Mouse (Mus musculus) stomach, embryonic 15.5 days (tissue): Measurements from ENCODE around the gene Nptn. TPM values are rescaled to one million over a fixed set of nuclear protein-coding genes. Genes with fewer than 3 reads are reported as not detected.

Source experiments
- ATAC-seq: fragments of 200-750 bp; cut with Nextera tagmentation; 2 replicates; pipeline ENCODE4 v1.8.0; 2017; ENCODE audit warnings: low read depth, moderate number of reproducible peaks, moderate TSS enrichment; ENCODE audit not compliant: insufficient read depth, low FRiP score
- H3K27ac ChIP-seq: fragments of 300-500 bp; sonication (generic); 2 replicates; pipeline ENCODE4 v1.5.1; 2015; ENCODE audit warnings: mild to moderate bottlenecking, inconsistent platforms
- H3K27me3 ChIP-seq: fragments of 300-500 bp; sonication (generic); replicated peaks from 2 replicates; pipeline ENCODE4 v1.6.1; 2015; ENCODE audit warnings: inconsistent platforms
- H3K36me3 ChIP-seq: fragments of 300-500 bp; sonication (generic); 2 replicates; pipeline ENCODE4 v1.6.1; 2015; ENCODE audit warnings: inconsistent platforms
- H3K4me1 ChIP-seq: fragments of 300-500 bp; sonication (generic); 2 replicates; pipeline ENCODE4 v1.6.1; 2015; ENCODE audit warnings: inconsistent platforms
- H3K4me2 ChIP-seq: fragments of 300-500 bp; sonication (generic); 2 replicates; pipeline ENCODE4 v1.6.1; 2015; ENCODE audit warnings: mild to moderate bottlenecking, inconsistent platforms
- H3K4me3 ChIP-seq: fragments of 300-500 bp; sonication (generic); replicated peaks from 2 replicates; pipeline ENCODE4 v1.5.1; 2015; ENCODE audit warnings: inconsistent platforms
- H3K9ac ChIP-seq: fragments of 300-500 bp; sonication (generic); 2 replicates; pipeline ENCODE4 v1.6.1; 2015; ENCODE audit warnings: inconsistent platforms
- H3K9me3 ChIP-seq: fragments of 300-500 bp; sonication (generic); 2 replicates; pipeline ENCODE4 v1.6.1; 2016; ENCODE audit warnings: inconsistent platforms
- WGBS: fragments of 180-500 bp; shearing (Covaris S2); methylation state at CpG from one replicate; pipeline ENCODE4 v1.1.7; 2015; 5-methylcytosine and 5-hydroxymethylcytosine counted together
- polyA plus RNA-seq: library from polyadenylated mRNA; unstranded; fragments of >200 nt; fragmentation: Nextera tagmentation; extraction: Ambion mirVana; gene quantifications from 2 replicates; pipeline ENCODE4 v1.2.1, GENCODE M21; 2015

The Nptn gene
- polyA plus RNA-seq, 1 experiment from 2014 or later: 134 TPM

GRCm38 (mm10) chr9:58659989-58660388, 77.9 kb downstream of the Nptn start:
- 71% methylated on average over 9 of the region's 9 CpGs for WGBS
- ATAC-seq: no peak

GRCm38 (mm10) chr9:58660673-58661072, 78.6 kb downstream of the Nptn start:
- H3K4me1 ChIP-seq: no peaks in the 10 kb centered on the region; the same call in 1 of the 2 replicates
- no peak for ATAC-seq
- no peak overlapping the region for H3K27ac ChIP-seq
- H3K4me2 ChIP-seq: no peak overlapping the region
- H3K36me3 ChIP-seq: peaks cover 8% of the 10 kb centered on the region; the same call in 1 of the 2 replicates
- H3K4me3 ChIP-seq: no peak overlapping the region
- H3K27me3 ChIP-seq: no peaks in the 10 kb centered on the region
- no peak overlapping the region for H3K9ac ChIP-seq
- H3K9me3 ChIP-seq: no peaks in the 10 kb centered on the region
- WGBS: 69% methylated on average over 3 of the region's 3 CpGs

More at GRCm38 (mm10) chr9:58659989-58660388, 77.9 kb downstream of the Nptn start:
- Histone ChIP-seq H3K27ac (0 out of 2 replicates have a peak overlapping the region, but pooled peaks have one; percentile 16), H3K4me3 (no peak overlapping the region), H3K9me3 (no peaks in the 10 kb centered on the region), H3K36me3 (peaks cover 8% of the 10 kb centered on the region; the same call in 1 of the 2 replicates), H3K9ac (no peak overlapping the region), H3K4me2 (no peak overlapping the region), H3K4me1 (no peaks in the 10 kb centered on the region; the same call in 1 of the 2 replicates), H3K27me3 (no peaks in the 10 kb centered on the region)

GRCm38 (mm10) chr9:58662007-58662406, 80.0 kb downstream of the Nptn start:
- no peak for ATAC-seq
- Histone ChIP-seq H3K4me3 (no peak overlapping the region), H3K36me3 (peaks cover 8% of the 10 kb centered on the region; the same call in 1 of the 2 replicates), H3K27ac (no peak overlapping the region), H3K9me3 (no peaks in the 10 kb centered on the region), H3K4me1 (no peaks in the 10 kb centered on the region; the same call in 1 of the 2 replicates), H3K27me3 (no peaks in the 10 kb centered on the region), H3K9ac (no peak overlapping the region), H3K4me2 (no peak overlapping the region)
- WGBS: 94% methylated on average over 4 of the region's 4 CpGs

GRCm38 (mm10) chr9:58662791-58663190, 80.8 kb downstream of the Nptn start:
- WGBS: 85% methylated on average over 3 of the region's 3 CpGs
- H3K27me3 ChIP-seq: no peaks in the 10 kb centered on the region
- H3K9me3 ChIP-seq: no peaks in the 10 kb centered on the region
- H3K9ac ChIP-seq: no peak overlapping the region
- ATAC-seq: no peak
- peaks cover 6% of the 10 kb centered on the region; the same call in 1 of the 2 replicates for H3K36me3 ChIP-seq
- H3K4me3 ChIP-seq: no peak overlapping the region
- no peak overlapping the region for H3K4me2 ChIP-seq
- no peak overlapping the region for H3K27ac ChIP-seq
- no peaks in the 10 kb centered on the region; the same call in 1 of the 2 replicates for H3K4me1 ChIP-seq

GRCm38 (mm10) chr9:58665492-58665891, 83.5 kb downstream of the Nptn start:
- ATAC-seq: no peak
- Histone ChIP-seq H3K27me3 (no peaks in the 10 kb centered on the region), H3K36me3 (peaks cover 5% of the 10 kb centered on the region; the same call in 1 of the 2 replicates), H3K27ac (no peak overlapping the region), H3K4me3 (no peak overlapping the region), H3K4me1 (no peaks in the 10 kb centered on the region), H3K9ac (no peak overlapping the region), H3K9me3 (no peaks in the 10 kb centered on the region), H3K4me2 (no peak overlapping the region)
- WGBS: 74% methylated on average over 9 of the region's 9 CpGs

- Histone ChIP-seq H3K4me1 (no peaks in the 10 kb centered on the region), H3K4me2 (no peak overlapping the region), H3K27me3 (no peaks in the 10 kb centered on the region), H3K9ac (no peak overlapping the region), H3K27ac (no peak overlapping the region), H3K36me3 (peaks cover 5% of the 10 kb centered on the region; the same call in 1 of the 2 replicates), H3K4me3 (no peak overlapping the region), H3K9me3 (no peaks in the 10 kb centered on the region)
- ATAC-seq: no peak
- 35% methylated on average over 9 of the region's 9 CpGs for WGBS
These were observed 84.2 kb downstream of the Nptn start for GRCm38 (mm10) chr9:58666191-58666590.

- Histone ChIP-seq H3K36me3 (peaks cover 2% of the 10 kb centered on the region; the same call in 1 of the 2 replicates), H3K27me3 (no peaks in the 10 kb centered on the region), H3K4me2 (no peak overlapping the region), H3K4me3 (no peak overlapping the region), H3K9ac (no peak overlapping the region), H3K27ac (no peak overlapping the region), H3K9me3 (no peaks in the 10 kb centered on the region), H3K4me1 (no peaks in the 10 kb centered on the region)
- no peak for ATAC-seq
- WGBS: 61% methylated on average over 9 of the region's 9 CpGs
These were observed 85.2 kb downstream of the Nptn start for GRCm38 (mm10) chr9:58667244-58667643.

- WGBS: 97% methylated on average over 3 of the region's 3 CpGs
- H3K4me1 ChIP-seq: no peaks in the 10 kb centered on the region
- no peaks in the 10 kb centered on the region for H3K9me3 ChIP-seq
- no peak overlapping the region for H3K9ac ChIP-seq
- H3K4me3 ChIP-seq: no peak overlapping the region
- no peak overlapping the region for H3K27ac ChIP-seq
- H3K4me2 ChIP-seq: no peak overlapping the region
- H3K27me3 ChIP-seq: no peaks in the 10 kb centered on the region
- H3K36me3 ChIP-seq: no peaks in the 10 kb centered on the region
- no peak for ATAC-seq
These were observed 86.1 kb downstream of the Nptn start for GRCm38 (mm10) chr9:58668171-58668570.

GRCm38 (mm10) chr9:58669071-58669470, 87.0 kb downstream of the Nptn start:
- 64% methylated on average over 3 of the region's 3 CpGs for WGBS

GRCm38 (mm10) chr9:58669819-58670218, 87.8 kb downstream of the Nptn start:
- Histone ChIP-seq H3K4me2 (no peak overlapping the region), H3K27me3 (no peaks in the 10 kb centered on the region), H3K36me3 (no peaks in the 10 kb centered on the region), H3K4me3 (no peak overlapping the region), H3K9ac (no peak overlapping the region), H3K4me1 (no peaks in the 10 kb centered on the region), H3K9me3 (no peaks in the 10 kb centered on the region), H3K27ac (no peak overlapping the region)
- ATAC-seq: no peak
- WGBS: 88% methylated on average over 6 of the region's 6 CpGs

More at GRCm38 (mm10) chr9:58669071-58669470, 87.0 kb downstream of the Nptn start:
- Histone ChIP-seq H3K27me3 (no peaks in the 10 kb centered on the region), H3K9me3 (no peaks in the 10 kb centered on the region), H3K36me3 (no peaks in the 10 kb centered on the region), H3K4me3 (no peak overlapping the region), H3K27ac (no peak overlapping the region), H3K4me2 (no peak overlapping the region), H3K4me1 (no peaks in the 10 kb centered on the region), H3K9ac (no peak overlapping the region)
- ATAC-seq: no peak

GRCm38 (mm10) chr9:58672474-58672873, 90.4 kb downstream of the Nptn start:
- H3K4me2 ChIP-seq: no peak overlapping the region
- ATAC-seq: no peak
- H3K9ac ChIP-seq: no peak overlapping the region
- H3K4me3 ChIP-seq: no peak overlapping the region
- H3K9me3 ChIP-seq: no peaks in the 10 kb centered on the region
- H3K27me3 ChIP-seq: no peaks in the 10 kb centered on the region
- H3K36me3 ChIP-seq: no peaks in the 10 kb centered on the region
- no peaks in the 10 kb centered on the region for H3K4me1 ChIP-seq
- WGBS: 41% methylated on average over 4 of the region's 4 CpGs
- H3K27ac ChIP-seq: no peak overlapping the region

- 78% methylated on average over 11 of the region's 11 CpGs for WGBS
- Histone ChIP-seq H3K36me3 (no peaks in the 10 kb centered on the region), H3K27me3 (no peaks in the 10 kb centered on the region), H3K4me1 (no peaks in the 10 kb centered on the region), H3K27ac (no peak overlapping the region), H3K9me3 (no peaks in the 10 kb centered on the region), H3K9ac (no peak overlapping the region), H3K4me3 (no peak overlapping the region), H3K4me2 (no peak overlapping the region)
- ATAC-seq: no peak
These were observed 92.7 kb downstream of the Nptn start for GRCm38 (mm10) chr9:58674736-58675135.

- Histone ChIP-seq H3K9me3 (no peaks in the 10 kb centered on the region), H3K4me3 (no peak overlapping the region), H3K9ac (no peak overlapping the region), H3K4me1 (no peaks in the 10 kb centered on the region), H3K27me3 (no peaks in the 10 kb centered on the region), H3K27ac (no peak overlapping the region), H3K36me3 (no peaks in the 10 kb centered on the region), H3K4me2 (no peak overlapping the region)
- WGBS: 62% methylated on average over 6 of the region's 6 CpGs
- no peak for ATAC-seq
These were observed 93.3 kb downstream of the Nptn start for GRCm38 (mm10) chr9:58675371-58675770.
